Mouse (Mus musculus) liver, embryonic 14.5 days (tissue): ENCODE data around the gene Upp2. TPM values are rescaled to one million over a fixed set of nuclear protein-coding genes. Genes with fewer than 3 reads are reported as not detected.

Source experiments
- ATAC-seq: fragments of 200-750 bp; cut with Nextera tagmentation; 2 replicates; pipeline ENCODE4 v1.8.0; 2017; ENCODE audit warnings: moderate number of reproducible peaks, mild to moderate bottlenecking, moderate library complexity; ENCODE audit not compliant: insufficient read depth
- DNase-seq, 3 experiments: peaks; one replicate each; pipeline ENCODE4 v3.0.0-alpha.2; 2012 to 2013; ENCODE audit warnings: low read depth in 3 of 3, low spot score in 3 of 3
- H3K27ac ChIP-seq: fragments of 300-500 bp; sonication (generic); 2 replicates; pipeline ENCODE4 v1.5.1; 2014; ENCODE audit warnings: moderate library complexity, mild to moderate bottlenecking, control low read depth, inconsistent platforms
- H3K27me3 ChIP-seq: fragments of 300-500 bp; sonication (generic); 2 replicates; pipeline ENCODE4 v1.6.1; 2014; ENCODE audit warnings: mild to moderate bottlenecking, low read length, moderate library complexity; ENCODE audit not compliant: control insufficient read depth, insufficient read depth
- H3K36me3 ChIP-seq: fragments of 300-500 bp; sonication (generic); replicated peaks from 2 replicates; pipeline ENCODE4 v1.6.1; 2014; ENCODE audit warnings: low read depth; ENCODE audit not compliant: control insufficient read depth, insufficient read depth
- H3K4me1 ChIP-seq, 2 experiments: fragments of 200-500 bp in 1 of 2; fragments of 300-500 bp in 1 of 2; sonication (generic) in 1 of 2; replicated peaks; 2 replicates each; pipeline ENCODE4 v1.6.1; 2012 to 2014; ENCODE audit warnings: antibody characterized with exemption in 1 of 2, inconsistent platforms in 1 of 2, low read length in 1 of 2; ENCODE audit not compliant: control insufficient read depth in 2 of 2, insufficient read depth in 2 of 2
- H3K4me2 ChIP-seq: fragments of 300-500 bp; sonication (generic); 2 replicates; pipeline ENCODE4 v1.6.1; 2014; ENCODE audit warnings: low read depth, mild to moderate bottlenecking, control low read depth, moderate library complexity
- H3K4me3 ChIP-seq, 2 experiments: fragments of 200-500 bp in 1 of 2; fragments of 300-500 bp in 1 of 2; sonication (generic) in 1 of 2; 2 replicates each; pipeline ENCODE4 v1.5.1; 2012 to 2014; ENCODE audit warnings: low read depth in 2 of 2, low read length in 2 of 2, mild to moderate bottlenecking in 2 of 2, control low read depth in 1 of 2, inconsistent platforms in 1 of 2, moderate library complexity in 1 of 2; ENCODE audit not compliant: insufficient read depth in 1 of 2
- H3K9ac ChIP-seq: fragments of 300-500 bp; sonication (generic); replicated peaks from 2 replicates; pipeline ENCODE4 v1.6.1; 2014; ENCODE audit warnings: mild to moderate bottlenecking, control low read depth, moderate library complexity
- H3K9me3 ChIP-seq: fragments of 300-500 bp; sonication (generic); 2 replicates; pipeline ENCODE4 v1.6.1; 2016; ENCODE audit warnings: low read length, mixed read lengths; ENCODE audit not compliant: control insufficient read depth
- CTCF ChIP-seq: IDR thresholded peaks from 2 replicates; pipeline ENCODE4 v1.5.1; 2016; ENCODE audit warnings: antibody characterized with exemption, low read depth, control low read depth
- EP300 ChIP-seq: IDR thresholded peaks from 2 replicates; pipeline ENCODE4 v1.6.1; 2016; ENCODE audit warnings: antibody characterized with exemption, low read depth
- WGBS: fragments of 180-500 bp; shearing (Covaris S2); extraction: QIAGEN DNeasy Blood & Tissue Kit; methylation state at CpG from one replicate; pipeline ENCODE4 v1.1.7; 2014; ENCODE audit not compliant: insufficient replicate concordance; 5-methylcytosine and 5-hydroxymethylcytosine counted together
- polyA plus RNA-seq, 2 experiments: library from polyadenylated mRNA; depleted of rRNA in 1 of 2; stranded (reverse) in 1 of 2; unstranded in 1 of 2; fragments of >200 nt; fragmentation: Nextera tagmentation in 1 of 2; extraction: Ambion mirVana in 1 of 2; gene quantifications; 2 replicates each; pipeline versions ENCODE4 v1.2.1 to v1.2.3; 2012 to 2014

The Upp2 gene
- polyA plus RNA-seq, 2 experiments: 1.1 to 1.4 TPM

DNA sequence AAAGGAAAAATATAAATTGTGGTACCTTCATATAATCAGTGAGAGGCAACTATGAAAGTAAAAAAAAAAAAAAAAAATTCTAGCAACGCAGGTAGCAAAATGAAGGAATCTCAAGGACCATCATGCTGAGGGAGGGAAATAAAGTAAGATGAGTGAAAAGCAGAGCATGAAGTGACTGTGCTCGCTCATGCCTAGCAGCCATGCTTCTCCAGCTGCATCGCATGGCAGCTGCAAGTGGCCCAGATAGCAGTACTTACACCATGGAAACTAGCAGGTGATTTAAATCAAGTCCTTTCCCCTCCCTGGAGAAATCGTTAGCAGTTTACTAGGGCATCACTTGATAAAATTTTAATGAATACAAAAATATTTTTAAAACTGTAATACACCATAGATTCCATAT, 34.3 kb downstream of the Upp2 start:
- DNase-seq (no peak), ATAC-seq (no peak)
- Histone ChIP-seq H3K4me2 (no peak overlapping the region), H3K9me3 (no peaks in the 10 kb centered on the region), H3K4me1 (no peaks in the 10 kb centered on the region), H3K4me3 (no peak overlapping the region), H3K9ac (no peak overlapping the region), H3K27me3 (no peaks in the 10 kb centered on the region), H3K36me3 (no peaks in the 10 kb centered on the region), H3K27ac (no peak overlapping the region)
- TF ChIP-seq CTCF: no peak
- TF ChIP-seq EP300: no peak
- 64% methylated on average over 4 of the region's 4 CpGs for WGBS

DNA sequence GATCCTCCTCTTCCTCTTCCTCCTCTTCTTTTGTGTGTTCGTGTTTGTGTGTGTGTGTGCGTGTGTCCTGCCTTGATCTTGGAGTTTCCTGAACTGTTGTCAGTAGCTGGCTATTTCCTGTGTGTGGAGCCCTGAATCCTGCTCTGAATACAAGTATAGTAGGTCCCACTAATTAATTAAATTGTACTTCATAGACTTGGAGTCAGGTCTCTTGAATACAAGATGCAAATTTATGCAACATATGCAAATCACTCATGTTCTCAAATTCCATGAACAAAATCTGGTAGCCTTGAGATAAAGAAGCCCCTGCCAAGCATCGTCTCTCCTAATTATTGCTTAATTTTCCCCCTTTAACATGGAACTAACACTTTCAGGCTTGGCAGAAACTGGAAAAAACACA, 36.3 kb downstream of the Upp2 start:
- 62% methylated on average over 3 of the region's 3 CpGs for WGBS
- Histone ChIP-seq H3K36me3 (no peaks in the 10 kb centered on the region), H3K27me3 (no peaks in the 10 kb centered on the region), H3K4me3 (no peak overlapping the region), H3K4me1 (no peaks in the 10 kb centered on the region), H3K4me2 (no peak overlapping the region), H3K9ac (no peak overlapping the region), H3K27ac (no peak overlapping the region), H3K9me3 (no peaks in the 10 kb centered on the region)
- TF ChIP-seq CTCF (no peak), EP300 (no peak)
- DNase-seq (no peak), ATAC-seq (no peak)

DNA sequence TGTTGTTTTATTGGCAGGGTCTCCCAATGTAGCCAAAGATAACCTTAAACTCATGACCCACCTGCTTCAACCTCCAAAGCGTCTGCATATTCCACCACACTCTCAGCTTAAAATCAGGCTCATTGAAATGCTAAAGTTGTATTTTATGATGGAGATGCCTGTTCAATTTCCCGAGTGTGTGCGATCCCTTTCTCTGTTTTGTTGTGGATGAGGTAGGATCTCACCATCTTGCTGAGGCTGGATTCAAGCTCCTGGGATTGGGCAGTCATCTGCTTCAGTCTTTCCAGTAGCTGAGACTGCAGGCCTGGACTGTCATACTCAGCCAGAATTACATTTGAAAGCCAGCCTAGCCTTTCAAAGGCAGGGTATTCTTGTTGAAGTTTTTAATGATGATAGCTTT, 37.7 kb downstream of the Upp2 start:
- WGBS: 56% methylated on average over 3 of the region's 3 CpGs
- no peaks in the 10 kb centered on the region for H3K27me3 ChIP-seq
- no peaks in the 10 kb centered on the region for H3K36me3 ChIP-seq
- no peak overlapping the region for H3K4me2 ChIP-seq
- no peak overlapping the region for H3K4me3 ChIP-seq
- DNase-seq (no peak), ATAC-seq (no peak)
- no peaks in the 10 kb centered on the region for H3K4me1 ChIP-seq
- no peaks in the 10 kb centered on the region for H3K9me3 ChIP-seq
- TF ChIP-seq EP300 (no peak), CTCF (no peak)
- H3K9ac ChIP-seq: no peak overlapping the region
- H3K27ac ChIP-seq: no peak overlapping the region

DNA sequence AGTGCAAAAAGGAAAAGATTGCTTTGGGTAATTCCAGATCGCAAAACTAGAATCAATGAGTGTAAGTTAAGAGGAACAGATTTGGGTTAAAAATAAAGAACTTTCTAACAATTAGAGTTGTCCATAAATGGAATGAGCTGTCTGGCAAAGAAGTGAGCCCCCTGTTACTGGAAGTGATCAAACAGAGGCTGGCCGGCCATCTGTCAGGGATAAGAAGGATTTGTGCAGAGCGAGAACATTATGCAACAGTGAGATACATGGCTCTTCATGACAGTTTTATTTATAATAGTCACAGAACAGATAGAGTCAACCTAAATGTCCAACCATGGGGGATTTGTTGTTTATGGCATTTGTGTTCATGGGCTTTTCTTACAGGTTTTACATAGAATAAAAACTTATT, 46.6 kb downstream of the Upp2 start:
- no peak for DNase-seq
- H3K27me3 ChIP-seq: no peaks in the 10 kb centered on the region
- H3K4me1 ChIP-seq: no peaks in the 10 kb centered on the region
- no peaks in the 10 kb centered on the region for H3K36me3 ChIP-seq
- no peak for ATAC-seq
- WGBS: 65% methylated on average over 3 of the region's 3 CpGs
- no peak overlapping the region for H3K4me3 ChIP-seq
- H3K27ac ChIP-seq: no peak overlapping the region
- no peaks in the 10 kb centered on the region for H3K9me3 ChIP-seq
- H3K9ac ChIP-seq: no peak overlapping the region
- no peak for TF ChIP-seq EP300
- no peak for TF ChIP-seq CTCF
- no peak overlapping the region for H3K4me2 ChIP-seq

DNA sequence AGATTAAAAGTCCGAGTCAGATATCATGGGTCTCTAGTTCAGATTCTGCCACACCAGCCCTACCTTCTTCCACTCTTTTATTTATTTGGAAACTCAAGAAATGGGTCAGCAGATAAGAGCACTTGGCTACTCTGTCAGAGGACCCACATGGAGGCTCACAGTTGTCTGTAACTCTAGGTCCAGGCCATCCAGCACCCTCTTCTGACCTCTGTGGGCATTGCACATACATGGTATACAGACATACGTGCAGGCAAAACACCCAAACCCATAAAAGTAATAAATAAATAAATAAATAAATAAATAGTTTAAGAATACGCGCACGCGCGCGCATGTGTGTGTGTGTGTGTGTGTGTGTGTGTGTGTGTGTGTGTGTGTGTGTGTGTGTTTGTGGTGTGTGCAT, 47.8 kb downstream of the Upp2 start:
- Histone ChIP-seq H3K36me3 (no peaks in the 10 kb centered on the region), H3K4me2 (no peak overlapping the region), H3K9me3 (no peaks in the 10 kb centered on the region), H3K4me1 (no peaks in the 10 kb centered on the region), H3K27ac (no peak overlapping the region), H3K9ac (no peak overlapping the region), H3K27me3 (no peaks in the 10 kb centered on the region), H3K4me3 (no peak overlapping the region)
- TF ChIP-seq EP300 (no peak), CTCF (no peak)
- DNase-seq: no peak
- 76% methylated on average over 8 of the region's 8 CpGs for WGBS
- ATAC-seq: no peak
